Mouse (Mus musculus) stomach, postnatal 0 days (tissue): ENCODE measurements at regions not wholly inside any gene's neighbourhood (a gene's known extent, or its start where the extent isn't known, plus 50 kb on each side); places are given as distances from the start of the nearest gene placed in this dataset.

ENCODE experiments used
- CTCF ChIP-seq: IDR thresholded peaks from 2 replicates; pipeline ENCODE4 v1.5.1; 2016; ENCODE audit warnings: antibody characterized with exemption, low read depth, mild to moderate bottlenecking, moderate library complexity
- EP300 ChIP-seq: optimal IDR thresholded peaks from 2 replicates; pipeline ENCODE3; 2016; ENCODE audit warnings: antibody characterized with exemption

GRCm38 (mm10) chr12:65464246-65464645, 238.9 kb downstream of the Wdr20rt start:
- TF ChIP-seq CTCF: no peak
- TF ChIP-seq EP300: no peak
